Mouse (Mus musculus): Measurements from ENCODE around the gene Slc43a1.
"Not testable (repeated sequence)": the region's sequence is repeated elsewhere in the genome, so short reads cannot be mapped to it uniquely, and the experiment has no call there.

Gene Slc43a1

DNA sequence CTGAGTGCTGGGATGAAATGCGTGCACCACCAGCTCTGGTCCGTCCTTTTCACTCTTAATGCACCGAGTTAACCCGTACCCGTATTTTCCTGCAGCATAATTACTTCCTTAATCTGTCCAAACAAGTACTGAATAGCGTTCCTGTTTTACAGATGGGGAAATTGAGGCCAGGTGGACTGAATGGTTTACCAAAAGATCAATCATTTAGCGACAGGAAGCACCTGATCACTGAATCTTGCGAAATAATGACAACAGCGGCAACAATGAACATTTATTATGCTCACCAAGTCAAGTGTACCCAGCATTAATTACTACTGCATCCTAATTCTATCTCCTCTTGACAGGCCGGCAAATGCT lies at the start of gene Slc43a1:
TSS of gene Slc43a1 (plus strand) at position 258 of the 357 bp plus-strand sequence.
- in situ Hi-C loops (cut with MboI; ENCODE audit: low sequenced_read_pairs): no loop called here

DNA sequence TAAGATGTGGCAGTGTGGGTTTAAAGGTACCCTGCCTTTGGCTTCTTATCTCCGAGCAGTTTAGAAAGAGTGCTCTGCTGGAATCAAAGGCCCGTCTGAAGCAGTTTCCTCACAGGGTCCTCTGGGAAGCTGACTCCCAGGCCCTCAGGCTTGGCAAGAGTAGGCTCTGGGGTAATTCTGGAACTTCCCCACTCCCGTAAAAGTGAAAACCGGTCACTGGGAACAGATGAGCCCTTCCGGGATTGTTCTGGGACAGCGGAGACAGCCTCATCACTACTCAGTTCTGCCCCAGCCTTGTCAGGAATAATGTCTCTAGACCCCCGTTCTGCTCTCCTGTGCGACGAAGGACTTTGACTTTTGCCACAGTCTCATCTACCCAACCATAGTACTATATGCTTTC lies 48.2 kb upstream of the Slc43a1 start:
- in situ Hi-C loops (cut with MboI; ENCODE audit: low sequenced_read_pairs): no loop called here

DNA sequence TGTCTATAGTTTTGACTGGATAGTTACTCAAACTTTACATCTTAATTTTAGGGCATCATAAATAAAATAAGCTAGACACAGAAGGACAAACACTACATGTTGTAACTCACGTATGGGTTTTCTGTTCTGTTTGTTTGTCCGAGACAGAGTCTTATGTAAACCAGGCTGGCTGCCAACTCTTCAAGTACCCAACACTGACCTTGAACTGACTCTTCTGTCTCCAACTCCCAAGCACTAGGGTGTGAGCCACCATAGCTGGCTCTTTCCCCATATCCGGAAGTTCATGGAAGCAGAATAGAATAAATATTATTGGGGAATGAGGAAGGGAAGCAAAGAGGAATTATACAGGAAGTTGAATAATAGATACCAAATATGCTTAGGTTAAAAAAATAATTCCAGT lies 46.1 kb upstream of the Slc43a1 start:
- in situ Hi-C loops (cut with MboI; ENCODE audit: low sequenced_read_pairs): no loop called here

DNA sequence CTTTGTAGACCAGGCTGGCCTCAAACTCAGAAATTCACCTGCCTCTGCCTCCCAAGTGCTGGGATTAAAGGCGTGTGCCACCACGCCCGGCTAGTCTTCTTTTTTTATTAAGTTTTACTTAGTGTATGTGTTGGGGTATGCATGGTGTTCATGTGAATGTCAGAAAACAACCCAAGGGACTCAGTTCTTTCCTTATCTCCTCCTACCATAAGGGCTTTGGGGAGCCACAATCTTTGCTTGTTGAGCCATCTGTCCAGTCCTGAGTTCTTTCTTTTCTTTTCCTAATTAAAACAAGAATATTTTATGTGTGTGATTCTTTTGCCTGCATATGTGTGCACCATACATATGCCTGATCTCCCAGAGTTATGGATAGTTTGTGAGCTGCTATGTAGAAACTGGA lies 45.5 kb upstream of the Slc43a1 start:
- in situ Hi-C loops (cut with MboI; ENCODE audit: low sequenced_read_pairs): no loop called here

DNA sequence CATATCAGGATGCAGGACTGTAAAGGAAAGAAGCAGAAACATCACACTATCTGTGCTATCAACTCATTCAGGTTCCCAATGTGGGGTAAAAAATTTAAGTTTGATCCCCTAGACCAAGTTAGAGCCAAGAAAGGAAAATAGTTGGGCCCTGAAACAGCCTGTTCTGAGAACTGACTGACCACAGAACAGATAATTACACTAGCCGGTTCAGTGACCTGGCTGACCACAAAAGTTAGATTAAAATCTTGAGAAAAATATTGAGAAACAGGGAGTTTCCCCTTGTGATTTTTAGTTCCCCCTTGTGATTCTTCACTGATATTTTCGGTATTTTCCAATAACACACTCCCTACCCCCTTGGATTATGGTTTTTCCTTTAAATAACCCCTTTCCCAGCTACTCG lies 44.8 kb upstream of the Slc43a1 start:
- in situ Hi-C loops (cut with MboI; ENCODE audit: low sequenced_read_pairs): no loop called here

DNA sequence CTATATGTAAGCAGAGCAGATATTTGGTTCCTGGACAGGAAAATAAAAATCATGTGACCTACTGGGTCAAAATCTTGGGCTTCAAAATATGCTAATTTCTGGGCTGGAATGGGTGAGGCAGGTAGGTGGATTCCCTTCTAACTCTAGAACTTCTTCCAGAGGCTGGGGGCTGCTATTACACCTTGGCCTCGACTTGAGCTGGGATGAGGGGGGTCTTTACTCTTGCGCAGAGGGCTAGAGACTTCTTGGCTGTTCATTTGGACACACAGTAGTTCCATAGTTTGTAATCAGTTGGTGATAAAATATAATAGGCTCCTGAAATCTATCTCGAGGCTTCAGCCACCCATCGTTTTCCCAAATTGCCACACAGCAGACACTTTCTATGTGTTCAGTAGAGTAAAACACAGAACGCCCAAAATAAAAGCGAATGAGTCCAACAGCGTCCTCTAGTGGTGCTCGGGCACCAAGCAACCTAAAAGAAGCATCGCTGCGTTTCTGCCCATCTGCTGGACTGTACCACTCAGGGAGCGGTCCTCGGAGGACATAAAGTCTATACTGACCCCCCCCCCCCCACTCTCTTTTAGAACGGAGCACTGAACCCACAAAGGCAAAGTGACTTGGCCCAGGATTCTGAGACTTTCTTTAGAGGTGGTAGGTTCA lies 40.7 kb upstream of the Slc43a1 start:
- in situ Hi-C loops (cut with MboI; ENCODE audit: low sequenced_read_pairs): no loop called here

DNA sequence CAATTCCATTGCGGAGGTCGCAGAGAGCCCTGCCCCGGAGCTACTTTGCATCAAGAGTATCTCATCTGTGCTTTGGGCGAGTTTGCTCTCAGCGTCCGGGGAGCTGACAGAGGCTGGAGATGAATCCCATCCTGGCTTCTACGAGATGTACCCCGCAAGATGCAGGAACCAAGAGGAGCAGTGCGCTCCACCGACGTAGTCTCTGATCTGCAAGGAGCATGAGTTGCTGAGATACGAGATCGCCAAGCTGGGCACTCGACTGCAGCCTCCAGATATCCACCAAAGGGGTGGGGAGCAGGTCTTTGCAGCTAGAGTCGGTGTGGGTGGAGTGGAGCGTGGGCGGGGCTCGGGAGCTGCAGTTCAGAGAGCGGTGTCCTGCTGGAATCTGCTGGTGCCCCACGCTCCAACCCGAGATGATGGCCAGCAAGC lies 40.1 kb upstream of the Slc43a1 start, which contains the start of gene Ube2l6:
TSS of gene Ube2l6 (plus strand) at position 336 of the 429 bp plus-strand sequence.
- in situ Hi-C loops (cut with MboI; ENCODE audit: low sequenced_read_pairs): no loop called here

DNA sequence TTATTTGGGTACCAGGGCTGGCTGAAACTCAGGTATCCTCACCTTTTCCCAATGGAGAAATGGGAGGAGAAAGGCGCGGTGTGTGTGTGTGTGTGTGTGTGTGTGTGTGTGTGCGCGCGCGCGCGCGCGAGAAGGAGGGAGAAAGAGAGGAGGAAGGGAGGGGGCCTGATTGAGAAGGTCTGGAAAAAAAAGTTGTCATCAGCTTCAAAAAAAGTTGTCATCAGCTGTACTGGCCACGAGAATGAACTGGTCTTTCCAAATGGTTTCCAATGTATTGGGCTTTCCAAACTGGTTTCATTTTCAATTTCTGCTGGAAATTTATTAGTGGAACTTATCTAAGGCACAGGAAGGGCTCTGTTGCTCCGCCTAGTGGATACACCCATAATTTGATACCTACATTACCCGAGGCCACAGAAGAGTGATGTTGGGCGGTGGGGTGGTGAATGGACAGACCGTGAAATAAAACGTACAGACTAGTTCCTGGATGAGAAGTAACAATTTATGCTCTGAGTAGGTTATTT lies 39.5 kb upstream of the Slc43a1 start:
- in situ Hi-C loops (cut with MboI; ENCODE audit: low sequenced_read_pairs): no loop called here

DNA sequence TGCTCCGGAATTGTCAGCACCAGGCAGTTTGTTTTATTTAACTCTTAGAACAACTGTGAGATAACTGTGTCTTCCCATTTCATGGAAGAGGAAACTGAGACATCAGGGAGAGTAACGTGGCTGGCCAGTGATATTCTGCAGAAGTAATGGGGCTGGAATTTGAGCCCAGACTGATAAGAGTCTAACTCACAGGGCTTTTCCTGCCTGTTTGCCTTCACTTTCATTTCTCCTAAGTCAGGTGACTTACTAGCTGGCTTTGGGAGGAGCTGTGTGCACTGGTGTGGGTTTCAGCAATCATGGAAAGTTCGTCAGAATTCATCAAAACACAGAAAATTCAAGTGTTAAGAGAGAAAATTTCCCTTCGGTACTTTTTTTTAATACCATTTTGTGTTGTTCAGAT lies 38.3 kb upstream of the Slc43a1 start:
- in situ Hi-C loops (cut with MboI; ENCODE audit: low sequenced_read_pairs): no loop called here

DNA sequence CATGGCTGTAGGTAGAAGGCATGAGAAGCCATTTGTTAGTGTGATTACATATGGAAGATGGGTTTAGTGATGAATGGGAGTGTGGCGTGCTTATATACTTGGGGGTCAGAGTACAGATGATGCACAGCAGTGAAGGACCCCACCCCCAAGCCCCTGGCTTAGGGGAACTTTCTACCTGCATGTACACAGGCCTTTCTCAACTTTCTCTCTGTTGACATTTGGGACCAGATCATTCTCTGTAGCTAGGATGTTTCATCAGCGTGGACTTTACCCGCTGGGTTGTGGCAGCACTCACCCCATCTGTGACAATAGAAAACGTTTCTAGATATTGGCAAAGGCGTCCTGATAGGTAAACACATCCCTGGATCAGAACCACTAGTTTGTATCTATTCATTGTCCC lies 37.4 kb upstream of the Slc43a1 start:
- in situ Hi-C loops (cut with MboI; ENCODE audit: low sequenced_read_pairs): not testable (repeated sequence)

DNA sequence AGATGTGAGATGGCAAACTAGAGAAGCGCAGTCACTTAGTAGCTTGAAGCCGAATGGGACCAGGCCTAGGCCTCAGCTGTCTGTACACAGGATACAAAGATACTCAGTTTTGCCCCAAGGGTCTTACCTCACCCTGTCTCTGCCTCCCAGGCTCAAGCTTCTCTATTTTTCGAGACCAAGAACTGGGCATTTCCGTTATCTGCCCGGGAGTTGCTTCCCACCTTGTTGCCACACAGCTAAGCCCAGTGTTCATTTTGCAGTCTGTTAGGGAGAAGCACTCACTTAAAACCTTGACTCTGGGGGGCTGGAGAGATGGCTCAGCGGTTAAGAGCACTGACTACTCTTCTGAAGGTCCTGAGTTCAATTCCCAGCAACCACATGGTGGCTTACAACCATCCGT lies 34.7 kb upstream of the Slc43a1 start:
- in situ Hi-C loops (cut with MboI; ENCODE audit: low sequenced_read_pairs): no loop called here

DNA sequence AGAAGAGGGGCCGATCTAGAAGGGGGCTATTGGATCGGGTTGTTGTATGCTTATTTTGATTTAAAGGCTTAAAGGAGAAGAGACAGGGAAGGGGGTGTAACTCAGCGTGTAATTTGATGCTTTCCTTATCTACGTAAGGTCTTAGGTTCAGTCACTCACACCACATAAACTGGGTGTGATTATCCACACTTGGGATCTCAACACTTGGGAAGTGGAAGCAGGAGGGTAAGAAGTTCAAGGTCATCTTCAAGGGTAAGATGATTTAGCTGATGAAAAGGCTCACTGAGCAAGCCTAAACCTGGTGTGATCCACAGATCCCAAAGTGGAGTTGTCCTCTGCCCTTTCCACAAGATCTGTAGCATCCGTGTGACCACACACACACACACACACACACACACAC lies 32.1 kb upstream of the Slc43a1 start:
- in situ Hi-C loops (cut with MboI; ENCODE audit: low sequenced_read_pairs): no loop called here

DNA sequence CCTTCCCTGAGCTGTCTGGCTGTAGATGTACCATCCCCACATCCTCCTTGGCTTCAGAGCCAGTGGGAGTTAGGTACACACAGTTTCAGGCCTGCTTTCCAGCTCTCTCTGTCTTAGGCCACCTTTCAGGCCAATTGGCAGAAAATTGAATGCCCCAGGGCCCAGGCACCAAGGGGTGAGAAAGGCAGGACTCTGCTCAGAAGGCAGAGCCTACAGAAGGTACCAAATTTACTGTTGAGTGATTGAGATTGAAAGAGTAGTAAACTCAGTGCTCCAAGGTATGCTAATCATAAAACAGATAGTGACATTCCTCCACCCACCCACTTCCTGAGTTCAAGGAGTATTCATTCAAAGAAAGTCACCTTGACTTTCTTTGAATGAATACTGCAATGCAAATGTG lies 29.3 kb upstream of the Slc43a1 start:
- in situ Hi-C loops (cut with MboI; ENCODE audit: low sequenced_read_pairs): no loop called here

DNA sequence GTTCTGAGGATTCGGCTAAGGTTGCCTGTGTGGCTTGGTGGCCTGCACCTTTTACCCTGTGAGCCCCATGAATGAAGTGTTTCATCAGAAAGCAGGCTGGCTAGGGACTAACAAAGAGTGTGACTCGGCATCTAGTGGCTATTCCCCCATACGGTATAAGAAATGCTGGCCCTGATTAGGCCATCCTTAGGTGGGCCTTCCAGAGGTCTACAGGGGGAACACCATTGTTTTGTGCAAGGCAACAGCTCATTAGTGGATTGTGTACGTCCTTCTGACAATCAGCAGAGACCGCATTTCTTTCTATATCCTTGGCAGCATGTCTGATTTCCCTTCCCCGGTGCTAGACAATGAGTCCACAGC lies 28.1 kb upstream of the Slc43a1 start:
- in situ Hi-C loops (cut with MboI; ENCODE audit: low sequenced_read_pairs): no loop called here

DNA sequence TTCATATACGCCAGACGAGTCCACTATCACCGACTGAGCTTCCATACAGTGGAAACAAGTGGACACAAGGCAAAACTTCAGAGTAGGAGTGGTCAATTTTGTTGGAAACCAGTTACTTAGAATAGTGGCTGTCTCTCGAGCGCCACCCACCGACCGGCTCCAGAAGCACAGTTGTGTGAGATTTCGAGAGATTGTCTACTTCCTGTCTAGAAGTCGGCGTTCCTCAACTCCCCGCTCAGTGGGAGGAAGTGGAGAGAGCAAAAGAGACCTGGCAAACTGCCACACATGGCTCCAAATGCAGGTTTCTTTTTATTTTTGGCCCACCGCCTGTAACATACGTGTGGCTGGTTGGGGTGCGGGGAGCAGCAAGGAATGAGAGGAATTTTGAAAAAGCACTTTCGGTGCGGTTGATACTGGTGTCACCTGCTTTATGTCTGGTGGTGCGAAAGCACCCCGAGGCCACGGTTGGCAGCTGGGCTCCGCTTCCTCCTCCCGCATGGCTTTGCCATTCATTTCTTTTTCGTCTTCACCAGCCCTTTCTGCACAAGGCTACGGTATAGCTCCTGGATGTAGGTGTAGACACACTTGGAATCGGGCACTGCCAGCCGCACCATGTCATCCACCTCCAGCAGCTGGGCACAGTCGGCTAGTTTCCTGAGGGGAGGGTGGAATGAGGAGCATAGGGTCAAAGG lies 27.6 kb upstream of the Slc43a1 start:
- in situ Hi-C loops (cut with MboI; ENCODE audit: low sequenced_read_pairs): no loop called here

DNA sequence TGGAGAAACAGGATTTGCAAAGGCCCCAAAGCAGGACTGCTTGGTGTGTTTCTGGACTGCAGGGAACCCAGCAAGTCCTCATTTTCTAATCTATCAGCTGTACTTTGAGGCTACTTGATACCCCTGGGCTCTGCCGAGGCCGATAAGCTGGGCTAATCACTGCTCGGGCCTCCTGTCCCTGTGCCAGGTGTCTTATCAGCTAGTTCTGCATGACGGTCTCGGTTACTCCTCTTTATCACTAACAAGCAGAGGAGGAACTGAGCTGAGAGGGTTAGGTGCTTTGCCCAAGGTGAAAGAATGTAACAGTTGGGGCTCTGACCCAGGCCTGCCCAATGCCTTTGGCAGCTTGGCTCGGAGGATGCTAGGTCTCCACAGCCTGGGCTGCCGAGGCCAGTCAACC lies 26.8 kb upstream of the Slc43a1 start:
- in situ Hi-C loops (cut with MboI; ENCODE audit: low sequenced_read_pairs): no loop called here

DNA sequence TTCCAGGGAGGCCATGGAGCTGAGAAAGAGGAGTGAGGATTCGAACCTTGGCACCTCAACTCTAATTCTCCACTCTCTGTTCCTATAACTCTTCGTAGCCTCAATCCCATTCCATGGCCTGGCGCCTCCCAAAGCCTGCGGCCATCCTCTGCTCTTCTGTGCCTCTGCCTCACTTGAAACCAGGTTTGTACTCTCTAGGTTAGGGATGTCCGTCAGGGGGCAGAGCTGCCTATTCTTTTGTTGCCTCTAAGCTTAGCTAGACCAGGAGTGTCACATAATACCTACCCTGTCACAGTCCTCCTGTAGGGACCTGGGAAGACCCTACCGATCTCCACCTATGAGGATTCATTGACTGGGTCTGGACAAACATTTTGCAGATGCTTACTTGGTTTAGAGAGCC lies 26.0 kb upstream of the Slc43a1 start:
- in situ Hi-C loops (cut with MboI; ENCODE audit: low sequenced_read_pairs): no loop called here

DNA sequence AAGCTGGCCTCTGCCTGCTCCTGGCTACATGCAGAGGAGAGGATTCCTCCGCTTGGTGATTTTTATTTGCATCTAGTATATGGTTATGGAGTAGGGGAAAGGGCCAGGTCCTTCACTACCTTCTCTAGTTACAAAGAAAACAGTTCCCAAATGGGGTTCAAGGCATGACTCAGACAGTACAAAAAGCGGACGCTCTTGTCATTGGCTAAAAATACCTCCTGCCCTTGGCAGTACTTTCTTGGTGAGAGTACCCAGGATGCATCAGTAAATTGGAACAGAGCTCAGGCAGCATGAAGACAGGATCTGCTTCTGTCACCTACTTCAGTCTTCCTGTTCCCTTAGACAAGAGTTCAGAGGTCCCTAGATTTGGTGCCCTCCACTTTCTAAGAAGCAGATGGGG lies 18.8 kb upstream of the Slc43a1 start:
- in situ Hi-C loops (cut with MboI; ENCODE audit: low sequenced_read_pairs): no loop called here

DNA sequence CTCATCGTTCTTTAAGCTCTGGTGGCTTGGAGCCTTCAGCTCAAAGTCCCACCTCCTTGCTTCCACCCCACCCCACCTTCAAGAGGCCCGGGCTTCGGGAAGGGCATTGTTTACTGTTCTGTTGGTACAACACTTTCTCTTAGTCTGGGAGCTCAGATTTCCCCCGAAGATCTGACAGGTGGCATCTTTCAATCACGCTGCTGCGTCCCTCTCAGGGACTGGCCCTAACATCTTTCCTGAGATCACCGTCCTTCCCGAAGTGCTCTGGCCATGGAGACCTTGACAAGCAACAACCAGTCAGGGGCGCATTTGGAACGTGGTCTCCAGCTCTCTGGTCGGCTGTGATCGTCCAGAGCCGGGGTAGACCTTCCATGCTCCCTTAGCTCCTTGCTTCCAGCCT lies 16.1 kb upstream of the Slc43a1 start, which contains the start of gene Smtnl1:
TSS of gene Smtnl1 (minus strand) at position 101 of the 400 bp plus-strand sequence.
- in situ Hi-C loops (cut with MboI; ENCODE audit: low sequenced_read_pairs): no loop called here

DNA sequence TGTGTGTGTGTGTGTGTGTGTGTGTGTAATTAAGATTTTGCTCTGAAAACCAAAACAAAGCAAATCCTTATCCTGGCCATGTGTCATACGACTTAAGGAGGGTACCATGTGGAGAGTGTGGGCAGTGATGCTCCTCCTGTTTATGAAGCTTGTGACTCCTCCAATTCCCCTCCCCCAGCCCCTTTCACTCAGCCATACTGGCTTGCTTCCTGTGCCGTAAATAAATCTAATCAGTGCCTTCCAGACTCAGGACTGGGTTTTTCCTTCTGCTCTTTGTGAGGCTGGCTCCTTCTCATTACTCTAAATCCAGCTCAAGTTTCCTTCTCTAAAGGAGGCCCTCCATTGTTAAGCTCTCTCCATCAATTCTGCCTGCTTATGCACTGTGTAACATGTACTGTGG lies 15.4 kb upstream of the Slc43a1 start:
- in situ Hi-C loops (cut with MboI; ENCODE audit: low sequenced_read_pairs): no loop called here

DNA sequence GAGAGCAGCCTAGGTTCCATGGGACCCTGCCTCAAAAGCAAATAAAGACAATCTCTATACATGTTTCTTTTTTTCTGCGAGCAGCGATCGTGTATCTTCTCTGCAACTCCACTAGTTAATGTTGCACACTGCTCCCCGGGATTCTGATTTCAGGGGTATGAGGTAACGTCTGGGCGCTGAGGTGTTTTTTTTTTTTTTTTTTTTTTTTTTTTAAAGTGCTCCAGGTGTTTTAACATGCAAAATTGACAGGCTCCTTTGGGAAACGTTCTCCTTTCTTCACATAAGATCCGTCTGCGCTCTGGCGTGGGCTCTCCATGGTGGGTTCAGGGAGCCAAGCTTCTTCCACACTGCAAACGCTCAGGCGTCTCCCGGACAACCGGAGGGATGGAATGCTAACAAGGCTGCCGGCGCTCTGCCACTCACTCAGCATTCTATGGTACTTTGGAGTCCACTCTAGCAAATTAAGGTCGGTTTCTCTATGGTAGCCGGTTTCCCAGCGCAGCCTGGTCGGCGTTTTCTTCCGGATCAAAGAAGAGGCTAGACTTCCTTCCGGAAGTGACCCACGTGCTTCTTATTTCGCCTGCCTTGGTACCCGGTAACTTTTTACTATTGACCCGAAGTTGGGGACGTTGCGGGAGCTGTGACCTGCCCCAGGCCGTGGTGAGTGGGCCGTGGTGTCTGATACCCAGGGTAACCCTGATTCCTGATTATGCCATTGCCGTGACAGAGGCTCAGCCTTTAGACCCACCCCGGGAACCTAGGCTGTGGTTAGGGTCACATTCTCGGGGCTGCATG lies 12.0 kb upstream of the Slc43a1 start, which contains the start of gene Timm10:
TSS of gene Timm10 (plus strand) at position 510 of the 795 bp plus-strand sequence.
- in situ Hi-C loops (cut with MboI; ENCODE audit: low sequenced_read_pairs): no loop called here

Measured in CH12F3 (cell line).